In the genomic region with DNA sequence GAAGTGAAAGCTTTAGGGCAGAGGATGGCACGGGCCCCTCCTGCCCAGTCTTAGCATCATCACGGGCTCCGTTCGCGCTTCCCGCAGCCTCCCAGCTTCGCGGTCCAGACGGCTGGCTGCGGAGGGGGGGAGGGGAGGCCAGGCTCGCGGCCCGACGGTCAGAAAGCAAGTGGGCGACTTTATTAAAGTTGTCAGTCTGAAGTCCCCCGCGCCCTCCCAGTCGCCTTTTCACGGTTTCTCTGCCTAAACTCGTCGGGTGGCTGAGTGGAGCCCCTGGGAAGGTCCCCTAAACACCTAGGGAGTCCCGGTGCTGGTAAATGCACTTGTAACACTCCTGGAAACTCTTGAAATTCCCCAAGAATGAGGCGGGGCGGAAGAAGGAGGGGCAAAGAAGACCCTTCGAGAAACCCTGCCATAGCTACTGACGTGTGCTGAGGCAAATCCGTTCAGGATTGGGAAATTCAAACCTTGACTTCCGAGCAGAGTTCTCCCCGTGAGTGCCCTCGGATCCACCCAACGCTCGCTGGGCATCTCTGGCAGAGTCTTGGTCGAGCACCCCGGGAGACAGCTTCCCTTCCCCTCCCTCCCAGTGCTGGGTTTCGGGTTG, we compare ENCODE assay signal across 8 mouse cellular contexts. TPM values are rescaled to one million over a fixed set of nuclear protein-coding genes. Genes with fewer than 3 reads are reported as not detected.
A peak's percentile ranks its signal among the peaks of the same experiment; 100 is the strongest.
DNase-seq lines count a peak whose midpoint lies in the region; ATAC-seq and TF ChIP-seq lines count a peak whose summit lies in the region.

No protein-coding gene starts in this region.

- H3K79me2 ChIP-seq in myocyte (ENCODE audit: control insufficient read depth, insufficient read depth): peaks cover 56% of the 10 kb centered on the region

- H3K4me1 ChIP-seq in thymus, adult 2 months (replicated peaks; ENCODE audit: control insufficient read depth, insufficient read depth, low read length): peaks cover 14% of the 10 kb centered on the region
- no peaks in the 10 kb centered on the region for H3K4me1 ChIP-seq in intestine, embryonic 15.5 days (replicated peaks)
- H3K4me1 ChIP-seq in liver, embryonic 13.5 days (replicated peaks): peaks cover 8% of the 10 kb centered on the region; the same call in 1 of the 2 replicates

- no peak for TF ChIP-seq POLR2A in thymus, adult 2 months (IDR thresholded peaks at IDR 0.05; ENCODE audit: control insufficient read depth, extremely low read depth, insufficient read depth, low read length, poor library complexity)
- no peak for TF ChIP-seq POLR2A in myocyte (IDR thresholded peaks at IDR 0.05; ENCODE audit: insufficient read length, low read depth)

- no peak for TF ChIP-seq CTCF in thymus, adult 2 months (IDR thresholded peaks at IDR 0.05; ENCODE audit: borderline replicate concordance, control insufficient read depth, extremely low read depth, insufficient read depth, low read length, poor library complexity)

- no peaks in the 10 kb centered on the region for H3K9me3 ChIP-seq in intestine, embryonic 15.5 days
- H3K9me3 ChIP-seq in liver, embryonic 13.5 days (replicated peaks): no peaks in the 10 kb centered on the region

- DNase-seq in thymus, adult 2 months: no peak
- DNase-seq in thymus, adult 18-20 months: no peak
- DNase-seq in cerebellum, postnatal 36 days: peak; percentile 7 to 23
- DNase-seq in gastrocnemius, postnatal 4 days (ENCODE audit: low spot score in 2 of 2): peak; percentile 40 to 54
- DNase-seq in liver, embryonic 13.5 days: no peak
- no peak for DNase-seq in natural killer cell, adult 2 months (ENCODE audit: low spot score in 2 of 2)

- peak overlapping the region; percentile 18 for H3ac ChIP-seq in myocyte (ENCODE audit: control insufficient read depth, insufficient read length)

- WGBS in thymus, adult 2 months: 2% methylated on average over 35 of the region's 35 CpGs
- under 1% methylated on average over 35 of the region's 35 CpGs for WGBS in intestine, embryonic 15.5 days
- WGBS in liver, embryonic 13.5 days (ENCODE audit: insufficient replicate concordance): 1% methylated on average over 35 of the region's 35 CpGs

- H3K9ac ChIP-seq in intestine, embryonic 15.5 days: peak overlapping the region; percentile 45
- peak overlapping the region; percentile 56 for H3K9ac ChIP-seq in liver, embryonic 13.5 days

- H3K4me2 ChIP-seq in intestine, embryonic 15.5 days (replicated peaks): peak overlapping the region; percentile 77
- peak overlapping the region; percentile 71 for H3K4me2 ChIP-seq in liver, embryonic 13.5 days
- peak overlapping the region; percentile 65 for H3K4me2 ChIP-seq in myocyte (ENCODE audit: low read depth)

- peaks cover 8% of the 10 kb centered on the region for H3K27me3 ChIP-seq in thymus, adult 2 months (ENCODE audit: control insufficient read depth, insufficient read depth, low read length)
- H3K27me3 ChIP-seq in intestine, embryonic 15.5 days (replicated peaks): no peaks in the 10 kb centered on the region
- H3K27me3 ChIP-seq in liver, embryonic 13.5 days: peaks cover 24% of the 10 kb centered on the region
- no peaks in the 10 kb centered on the region for H3K27me3 ChIP-seq in myocyte (ENCODE audit: control insufficient read depth, insufficient read depth, insufficient read length)

- peak overlapping the region; percentile 39 for H3K4me3 ChIP-seq in thymus, adult 2 months (ENCODE audit: control insufficient read depth, insufficient read depth, low read length)
- peak overlapping the region; percentile 50 for H3K4me3 ChIP-seq in intestine, embryonic 15.5 days (replicated peaks)
- H3K4me3 ChIP-seq in liver, embryonic 13.5 days (replicated peaks): peak overlapping the region; percentile 57
- H3K4me3 ChIP-seq in myocyte: peak overlapping the region; percentile 89

- H3K27ac ChIP-seq in thymus, adult 2 months (ENCODE audit: control insufficient read depth, insufficient read depth, low read length): no peak overlapping the region
- H3K27ac ChIP-seq in intestine, embryonic 15.5 days: no peak overlapping the region
- H3K27ac ChIP-seq in liver, embryonic 13.5 days: no peak overlapping the region

- no peaks in the 10 kb centered on the region for H3K36me3 ChIP-seq in thymus, adult 2 months (ENCODE audit: control insufficient read depth, insufficient read depth, low read length)
- no peaks in the 10 kb centered on the region for H3K36me3 ChIP-seq in intestine, embryonic 15.5 days
- no peaks in the 10 kb centered on the region for H3K36me3 ChIP-seq in liver, embryonic 13.5 days
- no peaks in the 10 kb centered on the region for H3K36me3 ChIP-seq in myocyte (ENCODE audit: control insufficient read depth, insufficient read depth)

- peak; percentile 72 for ATAC-seq in intestine, embryonic 15.5 days
- ATAC-seq in liver, embryonic 13.5 days (ENCODE audit: low read depth): no peak; the same call in 1 of the 2 replicates

TF ChIP-seq in myocyte, 11 proteins besides CTCF, POLR2A, EP300 and RAD21:
- TF ChIP-seq MYOG (IDR thresholded peaks at IDR 0.05; ENCODE audit: control insufficient read depth in 1 of 3, insufficient read depth in 1 of 3, insufficient read length in 2 of 3, low read depth in 2 of 3): peak in 1 of 3 experiments; percentile 6
- no peak for TF ChIP-seq POLR2AphosphoS2 (IDR thresholded peaks at IDR 0.05; ENCODE audit: insufficient read length, low read depth)
- TF ChIP-seq CEBPB (IDR thresholded peaks at IDR 0.05; ENCODE audit: insufficient read depth, poor library complexity, severe bottlenecking): peak; percentile 63; the same call in 1 of the 2 replicates

RNA-seq across cellular contexts. Expression of a gene that starts 1.6 kb away (rescaled TPM):
- 4.6 and 7.3 TPM in 2 replicates for polyA plus RNA-seq in thymus, adult 2 months (2012; rRNA removed)
- 10 to 100 TPM; 43.5 to 44.7 TPM for total RNA-seq in gastrocnemius, postnatal 4 days (2021)
- 38.6 and 43.2 TPM in 2 replicates for polyA plus RNA-seq in intestine, embryonic 15.5 days (2015; fragmentation: Nextera tagmentation; extraction: Ambion mirVana)
- polyA plus RNA-seq in liver, embryonic 13.5 days (2015; fragmentation: Nextera tagmentation; extraction: Ambion mirVana): 7.3 and 8.8 TPM in 2 replicates
- polyA plus RNA-seq in myocyte (2012; fragmentation: generic; extraction: Trizol): 21.4 TPM

Comparison
In these comparisons a context has a peak if more than half of its experiments do, and no peak if none do; other contexts are left out.
1. DNase-seq: peak in cerebellum, postnatal 36 days (2 of 2) and gastrocnemius, postnatal 4 days (2 of 2); none in thymus, adult 2 months (single experiment), thymus, adult 18-20 months (0 of 2), liver, embryonic 13.5 days (single experiment) and natural killer cell, adult 2 months (0 of 2).
2. H3K4me3 ChIP-seq: peak in every context shown above with its lines; median percentile 89 in myocyte; 57 in liver, embryonic 13.5 days; 50 in intestine, embryonic 15.5 days; 39 in thymus, adult 2 months.
3. Peak in every context shown above with its lines, with median percentiles within 50 percentile points of each other: H3K4me2 ChIP-seq.